Mouse (Mus musculus) midbrain, embryonic 14.5 days (tissue): Measurements from ENCODE around the gene Gm28269. TPM values are rescaled to one million over a fixed set of nuclear protein-coding genes. Genes with fewer than 3 reads are reported as not detected.

ENCODE experiments used
- ATAC-seq: fragments of 200-750 bp; cut with Nextera tagmentation; 2 replicates; pipeline ENCODE4 v1.8.0; 2017; ENCODE audit warnings: moderate number of reproducible peaks, moderate library complexity; ENCODE audit not compliant: low FRiP score, low TSS enrichment
- DNase-seq: peaks from one replicate; pipeline ENCODE4 v3.0.0-alpha.2; 2015
- H3K27ac ChIP-seq: fragments of 300-500 bp; sonication (generic); replicated peaks from 2 replicates; pipeline ENCODE4 v1.5.1; 2014; ENCODE audit warnings: mild to moderate bottlenecking, low read depth, low read length, moderate library complexity
- H3K27me3 ChIP-seq: fragments of 300-500 bp; sonication (generic); 2 replicates; pipeline ENCODE4 v1.6.1; 2014; ENCODE audit warnings: low read length, control low read depth, mixed read lengths; ENCODE audit not compliant: control insufficient read depth, insufficient read depth
- H3K36me3 ChIP-seq: fragments of 300-500 bp; sonication (generic); 2 replicates; pipeline ENCODE4 v1.6.1; 2014; ENCODE audit warnings: low read length, control low read depth; ENCODE audit not compliant: control insufficient read depth, insufficient read depth
- H3K4me1 ChIP-seq: fragments of 300-500 bp; sonication (generic); 2 replicates; pipeline ENCODE4 v1.6.1; 2014; ENCODE audit warnings: mild to moderate bottlenecking, antibody characterized with exemption, low read length, control low read depth; ENCODE audit not compliant: control insufficient read depth, insufficient read depth
- H3K4me2 ChIP-seq: fragments of 300-500 bp; sonication (generic); 2 replicates; pipeline ENCODE4 v1.6.1; 2014; ENCODE audit warnings: mild to moderate bottlenecking, low read length, moderate library complexity
- H3K4me3 ChIP-seq: fragments of 300-500 bp; sonication (generic); replicated peaks from 2 replicates; pipeline ENCODE4 v1.5.1; 2014; ENCODE audit warnings: low read depth, low read length
- H3K9ac ChIP-seq: fragments of 300-500 bp; sonication (generic); replicated peaks from 2 replicates; pipeline ENCODE4 v1.6.1; 2014; ENCODE audit warnings: mild to moderate bottlenecking, low read length, moderate library complexity
- H3K9me3 ChIP-seq: fragments of 300-500 bp; sonication (generic); 2 replicates; pipeline ENCODE4 v1.6.1; 2016; ENCODE audit warnings: low read length, control low read depth, mixed read lengths; ENCODE audit not compliant: control insufficient read depth
- WGBS: fragments of 180-500 bp; shearing (Covaris S2); extraction: QIAGEN DNeasy Blood & Tissue Kit; methylation state at CpG from one replicate; pipeline ENCODE4 v1.1.7; 2014; 5-methylcytosine and 5-hydroxymethylcytosine counted together
- polyA plus RNA-seq: library from polyadenylated mRNA; unstranded; fragments of >200 nt; fragmentation: Nextera tagmentation; extraction: Ambion mirVana; gene quantifications from 2 replicates; pipeline ENCODE4 v1.2.1, GENCODE M21; 2014

The Gm28269 gene
- not detected in 2 replicates for polyA plus RNA-seq

DNA sequence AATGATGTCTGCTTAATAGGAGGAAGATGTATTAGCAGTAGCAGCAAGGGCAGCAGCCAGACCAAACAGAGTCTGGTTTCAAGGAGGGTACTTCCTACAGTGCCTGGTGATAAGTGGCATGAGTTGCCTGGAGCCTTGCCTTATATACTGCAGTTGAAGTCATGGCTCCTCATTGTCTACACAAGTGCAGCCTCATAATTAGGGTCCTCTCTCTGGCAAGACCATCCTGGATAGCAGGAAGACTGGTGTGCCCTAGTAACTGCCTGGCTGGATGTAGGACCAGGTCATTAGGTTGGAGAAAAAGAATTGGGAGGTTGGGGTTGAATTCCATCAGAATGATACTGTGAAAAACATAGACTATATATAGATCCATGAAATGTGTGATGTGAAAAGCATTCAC is at the start of gene Gm28269:
Gm28269 (minus strand) TSS at position 101 of the 400 bp plus-strand sequence.
- Histone ChIP-seq H3K36me3 (no peaks in the 10 kb centered on the region), H3K4me2 (no peak within 1 kb of the TSS), H3K27ac (no peak within 1 kb of the TSS), H3K9me3 (no peaks in the 10 kb centered on the region), H3K27me3 (no peaks in the 10 kb centered on the region), H3K4me1 (no peaks in the 10 kb centered on the region), H3K9ac (no peak within 1 kb of the TSS), H3K4me3 (no peak within 1 kb of the TSS)
- DNase-seq (no peak), ATAC-seq (no peak)

GRCm38 (mm10) chrX:21716885-21717284 is 28.0 kb downstream of the Gm28269 start:
- Histone ChIP-seq H3K9me3 (no peaks in the 10 kb centered on the region), H3K27me3 (no peaks in the 10 kb centered on the region), H3K4me2 (no peak overlapping the region), H3K4me3 (no peak overlapping the region), H3K9ac (no peak overlapping the region), H3K4me1 (no peaks in the 10 kb centered on the region), H3K36me3 (no peaks in the 10 kb centered on the region), H3K27ac (no peak overlapping the region)
- ATAC-seq: no peak
- 87% methylated on average over 2 of the region's 2 CpGs for WGBS
- no peak for DNase-seq

DNA sequence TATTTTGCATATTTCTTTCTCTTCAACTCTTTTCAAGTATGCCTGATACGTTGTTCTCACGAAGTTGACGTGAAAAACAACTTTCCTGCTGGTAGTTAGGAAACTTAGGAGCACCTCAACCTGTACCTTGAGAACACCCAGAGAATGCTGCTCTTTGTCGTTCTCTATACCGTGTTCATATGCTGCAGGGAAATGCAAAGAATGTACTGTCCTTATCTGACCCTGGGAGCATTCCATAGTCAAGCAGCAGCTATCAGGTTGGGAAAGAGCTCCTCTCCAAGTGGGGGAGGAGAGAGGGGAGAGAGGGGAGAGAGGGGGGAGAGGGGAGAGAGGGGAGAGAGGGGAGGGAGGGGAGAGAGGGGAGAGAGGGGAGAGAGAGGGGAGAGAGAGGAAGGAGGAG is 29.6 kb downstream of the Gm28269 start:
- Histone ChIP-seq H3K9ac (no peak overlapping the region), H3K4me3 (no peak overlapping the region), H3K36me3 (no peaks in the 10 kb centered on the region), H3K4me1 (no peaks in the 10 kb centered on the region), H3K27ac (no peak overlapping the region), H3K4me2 (no peak overlapping the region), H3K27me3 (no peaks in the 10 kb centered on the region), H3K9me3 (no peaks in the 10 kb centered on the region)
- WGBS: 63% methylated on average over 5 of the region's 5 CpGs
- DNase-seq (no peak), ATAC-seq (no peak)

DNA sequence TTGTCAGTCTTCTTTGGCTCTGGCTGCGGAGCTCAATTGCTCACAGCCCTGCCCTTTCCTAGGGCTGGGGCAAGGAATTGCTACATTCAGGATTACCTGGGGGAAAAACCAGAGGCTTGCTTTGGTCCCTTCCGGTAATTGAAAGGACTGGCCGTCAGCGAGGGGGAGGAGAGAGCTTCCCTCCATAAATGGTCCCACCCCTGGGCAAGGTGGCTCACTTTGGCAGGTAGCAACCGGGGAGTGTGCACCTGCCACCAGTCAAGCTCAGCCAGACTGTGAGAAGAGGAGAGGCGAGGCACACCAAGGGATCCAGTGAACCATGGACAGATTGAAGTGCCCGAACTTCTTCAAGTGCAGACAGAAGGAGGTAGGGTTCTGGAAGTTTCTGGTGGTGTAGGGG is 30.1 kb downstream of the Gm28269 start, which contains the start of gene Slc6a14:
Slc6a14 (plus strand) TSS at position 68 of the 400 bp plus-strand sequence.
- Histone ChIP-seq H3K27me3 (no peaks in the 10 kb centered on the region), H3K4me3 (no peak within 1 kb of the TSS), H3K9ac (no peak within 1 kb of the TSS), H3K27ac (no peak within 1 kb of the TSS), H3K36me3 (no peaks in the 10 kb centered on the region), H3K4me2 (no peak within 1 kb of the TSS), H3K9me3 (no peaks in the 10 kb centered on the region), H3K4me1 (no peaks in the 10 kb centered on the region)
- WGBS: 71% methylated on average over 7 of the region's 7 CpGs
- ATAC-seq: no peak
- no peak for DNase-seq

DNA sequence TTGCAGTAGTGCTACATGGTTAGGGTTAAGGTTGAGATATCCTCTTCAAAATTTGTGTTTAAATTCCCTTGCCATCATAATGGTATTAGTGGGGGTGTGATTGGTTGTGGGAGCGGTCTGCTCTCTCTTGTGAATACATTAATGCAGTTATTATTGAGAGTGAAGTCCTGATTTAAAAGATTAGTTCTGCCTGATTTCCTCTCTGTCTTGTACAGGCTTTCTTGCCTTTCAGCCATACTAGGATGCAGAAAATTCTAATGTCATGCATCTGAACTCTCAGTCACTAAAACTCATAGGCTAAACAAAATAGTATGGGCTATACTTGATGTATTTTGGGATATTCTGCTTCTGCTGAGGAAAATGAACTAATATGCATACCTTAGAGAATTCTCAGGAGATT is 40.4 kb downstream of the Gm28269 start:
- Histone ChIP-seq H3K4me2 (no peak overlapping the region), H3K9me3 (no peaks in the 10 kb centered on the region), H3K9ac (no peak overlapping the region), H3K36me3 (no peaks in the 10 kb centered on the region), H3K4me1 (no peaks in the 10 kb centered on the region), H3K27me3 (no peaks in the 10 kb centered on the region), H3K27ac (no peak overlapping the region), H3K4me3 (no peak overlapping the region)
- 20% methylated on average over 1 of the region's 1 CpGs for WGBS
- ATAC-seq (no peak), DNase-seq (peak; percentile 3)

- no peaks in the 10 kb centered on the region for H3K9me3 ChIP-seq
- H3K4me3 ChIP-seq: no peak overlapping the region
- ATAC-seq: no peak
- no peak overlapping the region for H3K27ac ChIP-seq
- H3K4me1 ChIP-seq: no peaks in the 10 kb centered on the region
- no peak overlapping the region for H3K4me2 ChIP-seq
- no peak overlapping the region for H3K9ac ChIP-seq
- no peak for DNase-seq
- WGBS: 80% methylated on average over 4 of the region's 4 CpGs
- no peaks in the 10 kb centered on the region for H3K36me3 ChIP-seq
- no peaks in the 10 kb centered on the region for H3K27me3 ChIP-seq
These were observed 43.3 kb downstream of the Gm28269 start for GRCm38 (mm10) chrX:21701646-21702045.

DNA sequence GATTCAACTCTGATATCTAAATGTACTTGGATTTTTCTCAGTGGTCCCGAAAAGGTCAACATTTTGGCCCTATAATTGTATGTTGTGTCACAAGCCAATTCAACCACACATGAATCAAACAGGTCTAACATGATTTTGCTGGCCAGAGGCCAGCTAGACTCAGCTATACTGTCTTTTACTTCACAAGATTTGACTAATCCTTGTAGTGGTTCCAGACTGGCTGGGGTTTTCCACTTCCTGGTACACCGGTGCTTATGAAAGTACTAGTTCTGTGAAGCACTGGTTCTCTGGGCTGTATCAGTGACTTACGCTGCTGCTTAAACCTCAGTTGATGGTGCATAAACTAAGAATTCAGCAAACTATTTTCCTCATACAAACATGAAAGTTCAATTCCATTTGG is 49.2 kb downstream of the Gm28269 start:
- ATAC-seq (no peak), DNase-seq (no peak)
- Histone ChIP-seq H3K27me3 (no peaks in the 10 kb centered on the region), H3K4me3 (no peak overlapping the region), H3K9me3 (no peaks in the 10 kb centered on the region), H3K4me1 (no peaks in the 10 kb centered on the region), H3K36me3 (no peaks in the 10 kb centered on the region), H3K9ac (no peak overlapping the region), H3K27ac (no peak overlapping the region), H3K4me2 (no peak overlapping the region)
- 93% methylated on average over 3 of the region's 3 CpGs for WGBS

- WGBS: 82% methylated on average over 6 of the region's 6 CpGs
- ATAC-seq: no peak
- Histone ChIP-seq H3K36me3 (no peaks in the 10 kb centered on the region), H3K4me2 (no peak overlapping the region), H3K4me3 (no peak overlapping the region), H3K27me3 (no peaks in the 10 kb centered on the region), H3K9me3 (no peaks in the 10 kb centered on the region), H3K9ac (no peak overlapping the region), H3K27ac (no peak overlapping the region), H3K4me1 (no peaks in the 10 kb centered on the region)
- DNase-seq: no peak
These were observed 49.7 kb downstream of the Gm28269 start for GRCm38 (mm10) chrX:21695220-21695619.
